Mouse (Mus musculus) small intestine, adult 2 months (tissue): Measurements from ENCODE around the gene Zswim8.

ENCODE experiments used
- CTCF ChIP-seq: fragments of 200-500 bp; IDR thresholded peaks from 2 replicates; pipeline ENCODE4 v1.5.1; 2012; ENCODE audit warnings: low read depth, mild to moderate bottlenecking, control low read depth, inconsistent platforms, low read length, moderate library complexity, mixed read lengths; ENCODE audit not compliant: insufficient replicate concordance, insufficient read length; ENCODE audit errors: extremely low read depth
- POLR2A ChIP-seq: fragments of 200-500 bp; IDR thresholded peaks from 2 replicates; pipeline ENCODE4 v1.6.1; 2012; ENCODE audit warnings: low read depth, mild to moderate bottlenecking, control low read depth, inconsistent platforms, low read length, moderate library complexity

GRCm38 (mm10) chr14:20767936-20768335 is 60.6 kb downstream of the Zswim8 start:
- TF ChIP-seq CTCF (no peak), POLR2A (no peak)
